Mouse (Mus musculus) lung, adult 2 months (tissue): ENCODE results near the gene Poldip3.
A peak's percentile ranks its signal among the peaks of the same experiment; 100 is the strongest.

Source experiments
- CTCF ChIP-seq: fragments of 200-500 bp; IDR thresholded peaks from 2 replicates; pipeline ENCODE4 v1.5.1; 2011; ENCODE audit warnings: mild to moderate bottlenecking, low read length, control low read depth; ENCODE audit not compliant: insufficient read depth
- POLR2A ChIP-seq: fragments of 200-500 bp; IDR thresholded peaks from 2 replicates; pipeline ENCODE4 v1.6.1; 2011; ENCODE audit warnings: low read depth, mild to moderate bottlenecking, control low read depth, low read length, borderline replicate concordance; ENCODE audit errors: extremely low read depth

DNA sequence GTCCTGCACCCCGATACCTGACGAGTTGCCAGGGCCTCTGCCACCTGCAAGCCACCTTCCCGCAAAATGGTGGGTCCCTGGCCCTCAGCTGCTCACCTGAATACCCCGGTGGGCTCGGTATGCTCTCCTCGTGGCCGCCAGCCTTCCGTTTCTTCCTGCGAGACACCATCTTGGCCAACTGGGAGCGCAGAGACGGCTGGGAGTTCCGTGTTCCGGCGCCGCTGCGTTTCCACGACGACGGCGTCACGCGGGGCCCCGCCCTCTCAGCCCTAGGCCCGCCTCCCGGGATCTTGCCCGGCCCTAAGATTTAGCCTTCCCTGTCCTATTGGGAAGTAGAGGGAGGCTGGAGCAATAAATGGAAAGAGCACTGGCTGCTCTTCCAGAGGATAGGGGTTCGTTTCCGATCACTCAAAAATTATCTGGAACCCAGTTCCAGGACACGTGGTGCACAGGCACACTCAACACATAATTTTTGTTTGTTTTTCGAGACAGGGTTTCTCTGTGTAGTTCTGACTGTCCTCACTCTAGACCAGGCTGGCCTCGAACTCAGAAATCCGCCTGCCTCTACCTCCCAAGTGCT is 26.5 kb downstream of the Poldip3 start, which contains the start of gene Rrp7a:
- TF ChIP-seq CTCF: no peak
- TF ChIP-seq POLR2A: peak; percentile 72; the same call in 1 of the 2 replicates
